Mouse (Mus musculus): Measurements from ENCODE around the gene Nbea.

DNA sequence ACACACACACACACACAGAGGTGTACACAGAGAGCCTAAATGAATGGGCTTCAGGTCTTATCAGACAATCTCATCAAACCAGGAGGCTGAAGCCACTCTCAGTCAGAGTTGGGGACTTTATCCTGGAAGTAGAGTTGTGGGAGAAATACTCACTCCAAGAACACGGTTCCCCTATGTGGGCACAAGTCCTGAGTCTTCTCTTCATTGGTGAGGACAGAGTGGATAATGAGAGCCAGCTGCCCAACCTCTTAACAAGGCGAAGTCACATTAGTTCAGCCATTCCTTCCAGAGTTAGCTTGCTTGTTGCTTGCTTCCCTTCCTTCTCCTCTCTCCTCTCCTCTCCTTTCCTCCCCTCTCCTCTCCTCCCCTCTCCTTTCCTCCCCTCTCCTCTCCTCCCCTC lies 584.8 kb downstream of the Nbea start:
- no peak for TF ChIP-seq GATA1 (IDR thresholded peaks at IDR 0.05; ENCODE audit: low read depth, low read length)
- no peak for TF ChIP-seq TAL1 (IDR thresholded peaks at IDR 0.05; ENCODE audit: low read length)
- no peak for TF ChIP-seq POLR2A (IDR thresholded peaks at IDR 0.05; ENCODE audit: control insufficient read depth in 1 of 2, insufficient read depth in 1 of 2, low read depth in 1 of 2, low read length in 2 of 2, poor library complexity in 1 of 2)
- no peak for TF ChIP-seq KAT2A (conservative IDR thresholded peaks at IDR 0.05; ENCODE audit: low read depth, low read length)
- TF ChIP-seq MAFK (IDR thresholded peaks at IDR 0.05; ENCODE audit: borderline replicate concordance, low read depth, low read length): no peak
